Mouse (Mus musculus) neural tube, embryonic 13.5 days (tissue): ENCODE measurements around the gene Pde11a. TPM values are rescaled to one million over a fixed set of nuclear protein-coding genes. Genes with fewer than 3 reads are reported as not detected.

Experiments
- ATAC-seq: fragments of 200-750 bp; cut with Nextera tagmentation; 2 replicates; pipeline ENCODE4 v1.8.0; 2017; ENCODE audit warnings: low read depth, mild to moderate bottlenecking, moderate TSS enrichment, moderate library complexity
- H3K27ac ChIP-seq: fragments of 300-500 bp; sonication (generic); replicated peaks from 2 replicates; pipeline ENCODE4 v1.5.1; 2015; ENCODE audit warnings: moderate library complexity, mild to moderate bottlenecking, inconsistent platforms
- H3K27me3 ChIP-seq: fragments of 300-500 bp; sonication (generic); 2 replicates; pipeline ENCODE4 v1.6.1; 2015; ENCODE audit warnings: mild to moderate bottlenecking, inconsistent platforms
- H3K36me3 ChIP-seq: fragments of 300-500 bp; sonication (generic); 2 replicates; pipeline ENCODE4 v1.6.1; 2015; ENCODE audit warnings: mild to moderate bottlenecking, inconsistent platforms
- H3K4me1 ChIP-seq: fragments of 300-500 bp; sonication (generic); replicated peaks from 2 replicates; pipeline ENCODE4 v1.6.1; 2015; ENCODE audit warnings: inconsistent platforms
- H3K4me2 ChIP-seq: fragments of 300-500 bp; sonication (generic); 2 replicates; pipeline ENCODE4 v1.6.1; 2015; ENCODE audit warnings: inconsistent platforms, mild to moderate bottlenecking, moderate library complexity
- H3K4me3 ChIP-seq: fragments of 300-500 bp; sonication (generic); 2 replicates; pipeline ENCODE4 v1.5.1; 2015; ENCODE audit warnings: mild to moderate bottlenecking, inconsistent platforms
- H3K9ac ChIP-seq: fragments of 300-500 bp; sonication (generic); 2 replicates; pipeline ENCODE4 v1.6.1; 2015; ENCODE audit warnings: moderate library complexity, mild to moderate bottlenecking, inconsistent platforms
- H3K9me3 ChIP-seq: fragments of 300-500 bp; sonication (generic); 2 replicates; pipeline ENCODE4 v1.6.1; 2016; ENCODE audit warnings: inconsistent platforms
- WGBS: fragments of 180-500 bp; shearing (Covaris S2); methylation state at CpG from one replicate; pipeline ENCODE4 v1.1.7; 2015; 5-methylcytosine and 5-hydroxymethylcytosine counted together
- polyA plus RNA-seq: library from polyadenylated mRNA; unstranded; fragments of >200 nt; fragmentation: Nextera tagmentation; extraction: Ambion mirVana; gene quantifications from 2 replicates; pipeline ENCODE4 v1.2.1, GENCODE M21; 2015

Gene Pde11a
- polyA plus RNA-seq, 1 experiment from 2014 or later, result 1.8 TPM

DNA sequence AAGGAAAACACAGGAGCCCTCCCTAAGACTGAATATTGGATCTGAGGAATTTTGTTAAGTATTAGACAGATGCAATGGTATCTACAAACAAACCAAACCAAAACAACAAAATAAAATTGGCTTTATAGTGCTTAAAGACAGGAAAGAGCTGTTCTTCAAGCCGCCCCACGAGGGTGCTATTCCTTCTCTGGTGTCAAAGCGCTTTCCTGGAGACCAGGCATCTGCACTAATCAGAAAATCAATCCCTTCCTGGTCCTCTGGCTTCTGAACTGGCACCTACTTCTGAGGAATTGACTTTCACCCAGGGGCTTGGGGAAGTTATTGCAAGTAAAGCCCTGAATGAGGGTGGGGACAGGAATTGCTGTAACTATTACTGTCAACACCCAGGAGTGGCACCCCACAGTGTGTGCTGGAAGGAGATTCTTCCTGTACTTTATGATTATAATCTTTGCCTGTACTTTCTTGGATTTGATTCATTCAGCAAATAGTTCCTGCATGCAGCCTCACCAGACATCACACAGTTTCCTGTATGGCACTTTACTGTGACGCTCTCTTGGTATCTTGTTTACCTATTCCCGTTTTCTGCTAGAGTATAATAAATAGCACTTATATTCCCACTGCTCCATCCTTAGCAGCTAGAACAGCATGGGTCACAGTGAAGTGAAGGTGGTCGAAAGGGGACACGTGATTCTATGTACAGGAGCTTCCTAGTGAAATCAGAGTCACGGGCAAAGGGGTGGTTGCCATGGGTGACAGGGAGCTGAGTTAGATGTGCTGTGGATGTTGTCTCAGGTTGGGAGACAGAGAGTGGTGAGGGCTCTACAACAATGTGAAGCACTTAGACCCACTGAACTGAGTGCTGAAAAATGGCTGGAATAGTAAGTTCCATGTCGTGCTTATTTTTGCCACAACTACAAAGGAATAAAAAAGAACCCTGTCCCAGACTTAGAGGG is 210.2 kb downstream of the Pde11a start:
- peaks cover 24% of the 10 kb centered on the region for H3K4me1 ChIP-seq
- H3K27ac ChIP-seq, result no peak overlapping the region
- no peak for ATAC-seq
- H3K36me3 ChIP-seq, result no peaks in the 10 kb centered on the region
- H3K9me3 ChIP-seq, result no peaks in the 10 kb centered on the region
- no peak overlapping the region for H3K9ac ChIP-seq
- no peaks in the 10 kb centered on the region for H3K27me3 ChIP-seq
- no peak overlapping the region for H3K4me2 ChIP-seq
- H3K4me3 ChIP-seq, result no peak overlapping the region
- WGBS, result 57% methylated on average over 9 of the region's 9 CpGs

DNA sequence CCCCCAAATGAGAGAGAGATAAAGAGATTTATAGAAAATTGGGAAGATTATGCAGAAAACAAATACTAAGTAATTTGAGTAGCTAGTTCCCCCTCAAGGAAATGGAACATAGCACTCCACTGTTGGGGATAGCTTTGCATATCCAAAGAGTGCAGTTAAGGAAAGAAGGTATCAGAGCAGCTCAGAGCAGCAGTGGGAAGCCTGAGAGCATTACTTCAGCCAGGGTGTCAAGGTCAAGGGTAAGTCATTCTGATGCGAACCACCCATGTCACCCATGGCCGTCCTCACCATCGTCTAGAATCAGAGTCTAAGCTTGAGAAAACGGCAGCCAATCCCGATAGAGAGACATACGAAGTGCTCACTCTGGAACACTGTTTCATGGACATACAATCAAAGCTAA is 211.9 kb downstream of the Pde11a start:
- H3K4me3 ChIP-seq, result no peak overlapping the region
- H3K4me1 ChIP-seq, result peaks cover 24% of the 10 kb centered on the region
- H3K27me3 ChIP-seq, result no peaks in the 10 kb centered on the region
- H3K9ac ChIP-seq, result no peak overlapping the region
- ATAC-seq, result no peak
- WGBS, result 88% methylated on average over 6 of the region's 6 CpGs
- H3K4me2 ChIP-seq, result no peak overlapping the region
- no peaks in the 10 kb centered on the region for H3K9me3 ChIP-seq
- no peak overlapping the region for H3K27ac ChIP-seq
- H3K36me3 ChIP-seq, result no peaks in the 10 kb centered on the region

DNA sequence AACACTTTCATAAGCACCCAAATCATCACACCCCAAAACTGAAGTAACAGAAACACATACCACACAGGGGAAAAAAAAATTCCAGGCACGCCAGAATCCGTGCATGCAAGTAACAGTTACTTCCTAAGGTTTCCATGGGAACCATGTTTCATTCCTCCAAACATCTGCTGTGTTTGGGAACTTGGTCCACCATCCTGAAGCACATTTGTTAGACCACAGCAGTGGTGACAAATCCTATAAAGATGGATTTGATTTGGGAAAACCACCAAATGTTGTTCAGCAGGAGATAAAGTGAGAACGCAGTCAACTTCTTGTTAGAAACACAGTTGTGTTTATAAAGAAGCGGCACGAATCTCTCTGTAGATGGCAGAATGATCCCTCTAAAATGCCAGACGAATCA is 213.8 kb downstream of the Pde11a start:
- Histone ChIP-seq H3K4me3 (no peak overlapping the region), H3K9ac (no peak overlapping the region), H3K36me3 (no peaks in the 10 kb centered on the region), H3K4me2 (no peak overlapping the region), H3K4me1 (peaks cover 15% of the 10 kb centered on the region), H3K27ac (no peak overlapping the region), H3K9me3 (no peaks in the 10 kb centered on the region), H3K27me3 (no peaks in the 10 kb centered on the region)
- no peak for ATAC-seq
- 80% methylated on average over 6 of the region's 6 CpGs for WGBS

DNA sequence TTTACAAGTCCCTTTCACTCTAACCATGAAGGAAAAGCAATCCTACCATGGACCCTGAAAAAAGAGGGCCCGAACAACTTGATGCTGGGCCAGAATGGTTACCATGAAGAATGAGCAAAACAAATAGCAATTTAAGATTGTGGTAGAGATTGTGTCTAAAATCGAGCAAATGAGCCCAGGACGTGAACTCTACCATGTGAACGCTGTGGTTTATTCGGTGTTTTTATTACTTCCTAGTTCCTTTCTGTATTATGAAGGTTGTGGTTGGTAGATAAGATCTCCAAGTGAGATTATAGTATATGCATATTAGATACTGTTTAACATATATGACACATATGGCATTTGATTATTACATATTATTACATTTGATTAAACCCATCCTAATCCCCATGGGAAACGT is 216.4 kb downstream of the Pde11a start:
- ATAC-seq, result no peak
- WGBS, result 86% methylated on average over 6 of the region's 6 CpGs

DNA sequence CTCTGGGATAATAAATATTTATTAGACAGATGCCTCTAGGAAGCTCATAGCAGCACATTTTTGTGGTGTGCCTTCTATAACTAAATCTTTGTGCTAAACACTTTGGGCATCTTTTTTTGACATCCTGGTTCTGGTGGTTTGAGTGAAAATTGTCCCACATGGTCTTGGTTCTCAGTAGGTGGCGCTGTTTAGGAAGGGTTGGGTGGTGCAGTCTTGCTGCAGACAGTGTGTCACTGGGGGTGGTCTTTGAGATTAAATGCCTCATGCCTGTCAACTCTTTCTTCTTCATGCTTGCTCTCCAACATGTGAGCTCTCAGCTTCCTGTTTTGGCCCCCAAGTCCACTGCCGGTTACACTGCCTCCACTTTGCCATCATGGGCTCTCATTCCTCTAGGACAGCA is 218.7 kb downstream of the Pde11a start:
- Histone ChIP-seq H3K27ac (no peak overlapping the region), H3K9me3 (no peaks in the 10 kb centered on the region), H3K4me3 (no peak overlapping the region), H3K27me3 (no peaks in the 10 kb centered on the region), H3K36me3 (no peaks in the 10 kb centered on the region), H3K4me2 (no peak overlapping the region), H3K4me1 (no peaks in the 10 kb centered on the region), H3K9ac (no peak overlapping the region)
- no peak for ATAC-seq
- 74% methylated on average over 2 of the region's 2 CpGs for WGBS

More for the DNA sequence above, 216.4 kb downstream of the Pde11a start:
- Histone ChIP-seq H3K36me3 (no peaks in the 10 kb centered on the region), H3K27me3 (no peaks in the 10 kb centered on the region), H3K4me3 (no peak overlapping the region), H3K4me1 (no peaks in the 10 kb centered on the region), H3K27ac (no peak overlapping the region), H3K9ac (no peak overlapping the region), H3K9me3 (no peaks in the 10 kb centered on the region), H3K4me2 (no peak overlapping the region)

DNA sequence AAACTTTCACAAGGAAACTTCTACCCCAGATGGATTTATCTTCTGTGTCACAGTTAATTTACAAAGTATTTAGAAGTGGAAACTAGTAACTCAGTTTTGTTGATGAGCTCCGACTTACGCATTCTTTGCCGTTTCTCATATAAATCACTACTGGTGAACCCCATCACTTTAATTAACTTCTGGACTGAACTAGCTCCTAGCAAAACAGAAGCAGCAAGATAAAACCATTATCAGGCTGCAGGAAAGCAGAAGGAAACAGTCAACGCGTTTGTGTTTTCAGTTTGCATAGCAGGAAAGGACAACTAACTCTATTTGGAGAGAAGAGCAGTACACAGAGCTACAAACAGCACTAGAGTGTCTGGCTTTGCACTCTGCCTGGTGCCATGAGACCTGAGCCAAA is 220.1 kb downstream of the Pde11a start:
- Histone ChIP-seq H3K9ac (no peak overlapping the region), H3K27me3 (no peaks in the 10 kb centered on the region), H3K27ac (no peak overlapping the region), H3K36me3 (no peaks in the 10 kb centered on the region), H3K4me1 (no peaks in the 10 kb centered on the region), H3K4me2 (no peak overlapping the region), H3K4me3 (no peak overlapping the region), H3K9me3 (no peaks in the 10 kb centered on the region)
- 76% methylated on average over 5 of the region's 5 CpGs for WGBS
- no peak for ATAC-seq

DNA sequence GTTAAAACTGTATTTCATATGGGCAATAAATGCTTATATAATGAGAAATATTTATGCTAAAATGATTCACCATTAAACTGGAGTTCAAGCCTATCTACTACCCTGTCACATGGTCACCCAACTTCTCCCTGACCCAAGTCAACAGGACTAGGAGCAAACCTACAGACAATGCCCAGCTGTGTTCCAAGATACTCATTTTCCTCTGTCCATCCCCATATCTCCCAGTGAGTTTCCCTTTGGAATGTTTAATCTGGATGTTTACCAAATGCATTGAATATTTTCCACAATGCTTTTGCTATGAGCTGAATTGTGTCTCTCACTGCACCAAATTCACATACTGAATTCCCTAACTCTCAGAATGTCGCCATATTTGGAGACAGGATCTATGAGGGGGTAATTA is 221.4 kb downstream of the Pde11a start:
- H3K27ac ChIP-seq, result no peak overlapping the region
- H3K9me3 ChIP-seq, result no peaks in the 10 kb centered on the region
- no peaks in the 10 kb centered on the region for H3K36me3 ChIP-seq
- H3K4me1 ChIP-seq, result no peaks in the 10 kb centered on the region
- H3K4me3 ChIP-seq, result no peak overlapping the region
- no peak overlapping the region for H3K4me2 ChIP-seq
- 75% methylated on average over 1 of the region's 1 CpGs for WGBS
- no peaks in the 10 kb centered on the region for H3K27me3 ChIP-seq
- no peak overlapping the region for H3K9ac ChIP-seq
- ATAC-seq, result no peak

DNA sequence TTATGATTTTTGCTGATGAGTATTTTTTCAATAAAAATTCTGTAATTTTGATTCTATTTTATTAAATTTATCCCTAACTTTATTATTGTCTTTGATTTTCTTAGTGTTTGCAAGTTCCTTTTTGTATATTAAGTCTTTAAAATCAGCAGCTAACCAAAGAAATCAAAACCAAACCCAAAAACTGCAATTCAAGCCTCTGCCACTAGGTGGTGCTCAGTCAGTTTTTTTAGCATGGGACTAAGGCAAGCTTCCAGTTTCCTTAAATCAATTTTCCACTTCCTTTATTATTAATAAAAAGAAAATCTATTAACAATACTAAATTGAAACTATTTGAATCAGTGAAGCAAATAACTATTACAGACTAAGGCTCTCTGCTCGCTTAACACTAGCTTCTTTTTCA is 222.9 kb downstream of the Pde11a start:
- Histone ChIP-seq H3K4me2 (no peak overlapping the region), H3K27me3 (no peaks in the 10 kb centered on the region), H3K4me3 (no peak overlapping the region), H3K9me3 (no peaks in the 10 kb centered on the region), H3K27ac (no peak overlapping the region), H3K36me3 (no peaks in the 10 kb centered on the region), H3K4me1 (no peaks in the 10 kb centered on the region), H3K9ac (no peak overlapping the region)
- ATAC-seq, result no peak
- 23% methylated on average over 1 of the region's 1 CpGs for WGBS

DNA sequence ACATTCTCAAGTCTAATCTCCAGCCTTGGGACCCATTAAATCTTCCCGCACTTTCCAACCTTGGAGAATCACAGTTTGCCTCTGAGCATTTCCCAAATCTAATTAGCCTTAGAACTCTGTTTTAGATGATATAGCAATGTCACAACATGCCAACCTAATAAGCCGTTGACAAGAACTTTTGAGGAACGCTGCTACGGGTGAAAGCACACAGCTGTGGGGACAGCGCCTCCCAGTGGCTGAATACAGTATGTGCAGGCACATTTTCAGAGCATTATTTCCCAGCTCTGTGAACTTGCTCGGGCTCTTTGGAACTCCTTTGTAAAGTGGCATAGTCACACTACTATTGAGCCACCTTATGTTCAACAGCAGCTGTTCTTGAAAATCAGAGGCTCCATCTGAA is 223.8 kb downstream of the Pde11a start:
- no peak overlapping the region for H3K27ac ChIP-seq
- no peak overlapping the region for H3K4me2 ChIP-seq
- no peaks in the 10 kb centered on the region for H3K36me3 ChIP-seq
- peaks cover 4% of the 10 kb centered on the region; the same call in 1 of the 2 replicates for H3K4me1 ChIP-seq
- no peak for ATAC-seq
- no peak overlapping the region for H3K4me3 ChIP-seq
- H3K27me3 ChIP-seq, result no peaks in the 10 kb centered on the region
- no peaks in the 10 kb centered on the region for H3K9me3 ChIP-seq
- H3K9ac ChIP-seq, result no peak overlapping the region
- 22% methylated on average over 6 of the region's 6 CpGs for WGBS

DNA sequence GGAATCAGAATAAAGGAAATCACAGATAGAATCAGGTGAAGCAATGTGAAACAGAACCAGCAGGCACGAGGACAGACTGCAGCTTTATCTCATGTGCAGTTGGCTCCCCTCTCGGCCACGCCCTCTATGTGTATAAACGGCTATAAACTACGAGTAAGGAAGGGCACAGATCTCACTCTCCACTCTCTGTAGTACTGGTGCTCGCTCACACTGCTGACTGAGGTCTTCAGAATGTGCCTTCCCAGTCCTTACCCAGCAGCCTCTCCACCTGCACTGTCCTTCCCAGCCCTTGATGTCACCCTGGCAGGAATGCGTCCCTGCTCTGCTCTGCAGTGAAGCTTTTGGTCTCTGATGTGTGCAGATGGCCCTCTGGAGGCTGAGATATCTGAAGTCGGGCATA is 228.9 kb downstream of the Pde11a start:
- Histone ChIP-seq H3K27me3 (no peaks in the 10 kb centered on the region), H3K36me3 (no peaks in the 10 kb centered on the region), H3K4me3 (no peak overlapping the region), H3K4me2 (no peak overlapping the region), H3K27ac (peak overlapping the region; percentile 25; the same call in 1 of the 2 replicates), H3K4me1 (peaks cover 21% of the 10 kb centered on the region; the same call in 1 of the 2 replicates), H3K9me3 (no peaks in the 10 kb centered on the region), H3K9ac (no peak overlapping the region)
- WGBS, result 35% methylated on average over 8 of the region's 8 CpGs
- no peak for ATAC-seq

DNA sequence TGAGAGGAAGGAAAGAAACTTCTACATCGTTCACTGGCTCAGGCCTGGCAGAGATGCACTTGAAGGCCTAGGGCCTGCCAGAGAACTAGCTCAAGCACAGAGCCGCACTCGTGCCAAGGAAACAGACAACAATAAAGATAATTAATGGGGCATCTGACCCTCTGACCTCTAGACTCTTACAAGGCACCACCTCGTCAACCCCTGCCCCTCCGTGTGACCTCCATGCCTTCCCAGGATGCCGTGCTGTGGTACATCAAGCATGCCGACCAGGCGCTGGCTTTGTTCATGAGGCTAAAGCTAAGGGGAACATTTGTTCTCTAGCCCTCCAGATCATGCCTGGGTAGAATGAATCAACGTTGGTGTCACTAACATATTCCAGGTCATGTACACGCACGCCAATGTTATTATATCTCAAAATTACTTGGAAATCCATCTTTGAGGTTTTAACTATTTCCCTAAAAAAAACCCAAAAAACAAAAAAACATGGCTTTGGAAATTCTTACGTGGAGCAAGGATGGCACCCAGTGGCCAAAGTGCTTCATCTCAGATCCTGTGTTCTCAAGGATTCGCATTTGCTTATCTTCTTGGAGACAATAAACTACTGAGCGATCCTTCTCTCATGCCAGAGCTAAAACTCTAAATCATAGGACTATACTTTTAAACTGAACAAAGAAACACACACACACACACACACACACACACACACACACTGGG is 236.5 kb downstream of the Pde11a start:
- Histone ChIP-seq H3K9ac (no peak overlapping the region), H3K4me1 (peaks cover 44% of the 10 kb centered on the region), H3K4me2 (no peak overlapping the region), H3K9me3 (no peaks in the 10 kb centered on the region), H3K27me3 (no peaks in the 10 kb centered on the region; the same call in 1 of the 2 replicates), H3K4me3 (no peak overlapping the region), H3K27ac (no peak overlapping the region), H3K36me3 (no peaks in the 10 kb centered on the region)
- WGBS, result 22% methylated on average over 14 of the region's 14 CpGs
- ATAC-seq, result no peak

DNA sequence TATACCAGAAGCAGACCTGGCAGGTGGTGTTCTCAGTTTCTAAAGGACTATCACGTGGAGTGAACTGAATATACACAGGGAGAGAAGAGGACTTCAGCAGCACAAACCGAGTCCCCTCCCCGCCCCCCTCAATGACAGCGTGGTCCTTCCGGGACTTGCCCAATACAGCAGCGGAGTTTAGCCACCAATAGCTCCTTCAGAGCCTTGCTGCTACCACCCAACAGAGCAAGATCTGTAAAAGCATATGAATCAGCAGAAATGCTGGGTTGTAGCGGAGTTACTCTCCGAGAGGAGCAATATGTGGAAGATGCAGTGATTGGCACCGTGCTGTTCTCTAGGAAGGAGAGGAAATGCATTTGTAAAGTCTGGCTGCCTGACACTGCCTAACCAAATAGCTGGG is 238.0 kb downstream of the Pde11a start:
- no peaks in the 10 kb centered on the region for H3K9me3 ChIP-seq
- WGBS, result 65% methylated on average over 9 of the region's 9 CpGs

More for the DNA sequence above, 238.0 kb downstream of the Pde11a start:
- H3K36me3 ChIP-seq, result no peaks in the 10 kb centered on the region
- no peaks in the 10 kb centered on the region; the same call in 1 of the 2 replicates for H3K27me3 ChIP-seq
- no peak overlapping the region for H3K4me3 ChIP-seq
- no peak overlapping the region for H3K9ac ChIP-seq
- no peak overlapping the region for H3K27ac ChIP-seq
- no peak overlapping the region for H3K4me2 ChIP-seq
- H3K4me1 ChIP-seq, result peaks cover 44% of the 10 kb centered on the region
- no peak for ATAC-seq
